Mouse (Mus musculus) ovary, postnatal 10 days (tissue): ENCODE measurements around the gene Akip1.
A peak's percentile ranks its signal among the peaks of the same experiment; 100 is the strongest.

ENCODE experiments used
- DNase-seq: peaks from one replicate; pipeline ENCODE4 v3.0.0; 2022; ENCODE audit warnings: low spot score

Gene Akip1

GRCm38 (mm10) chr7:109707023-109707785 is 3.7 kb downstream of the Akip1 start:
- DNase-seq = no peak

- no peak for DNase-seq
Measured at GRCm38 (mm10) chr7:109708961-109709382, 5.5 kb downstream of the Akip1 start.

GRCm38 (mm10) chr7:109710069-109710468 is 6.6 kb downstream of the Akip1 start:
- DNase-seq = no peak

GRCm38 (mm10) chr7:109712198-109712597 is 8.7 kb downstream of the Akip1 start:
- DNase-seq = no peak

- DNase-seq = no peak
Measured at GRCm38 (mm10) chr7:109713434-109713982, 10.0 kb downstream of the Akip1 start.

GRCm38 (mm10) chr7:109719286-109719685 is 15.8 kb downstream of the Akip1 start:
- no peak for DNase-seq

GRCm38 (mm10) chr7:109722618-109723017 is 19.1 kb downstream of the Akip1 start:
- no peak for DNase-seq

- DNase-seq = no peak
Measured at GRCm38 (mm10) chr7:109723114-109723513, 19.6 kb downstream of the Akip1 start.

GRCm38 (mm10) chr7:109723697-109724096 is 20.2 kb downstream of the Akip1 start, which contains the start of gene BC051019:
Gene BC051019 (minus strand): TSS chr7:109723850.
- no peak for DNase-seq

- no peak for DNase-seq
Measured at GRCm38 (mm10) chr7:109731626-109732025, 28.1 kb downstream of the Akip1 start, which contains the start of gene Ascl3. Gene Ascl3 (minus strand): TSS chr7:109731726.

- DNase-seq = no peak
Measured at GRCm38 (mm10) chr7:109734806-109735205, 31.3 kb downstream of the Akip1 start.

- no peak for DNase-seq
Measured at GRCm38 (mm10) chr7:109739822-109740370, 36.4 kb downstream of the Akip1 start.

GRCm38 (mm10) chr7:109741060-109741459 is 37.6 kb downstream of the Akip1 start:
- DNase-seq = no peak

GRCm38 (mm10) chr7:109741703-109742102 is 38.2 kb downstream of the Akip1 start:
- no peak for DNase-seq

GRCm38 (mm10) chr7:109747747-109748146 is 44.3 kb downstream of the Akip1 start:
- DNase-seq = no peak

- DNase-seq = no peak
Measured at GRCm38 (mm10) chr7:109751427-109752007, 48.0 kb downstream of the Akip1 start.

GRCm38 (mm10) chr7:109752008-109752925 is 48.8 kb downstream of the Akip1 start, which contains the start of gene Tmem9b:
Gene Tmem9b (minus strand): TSS chr7:109752875.
- DNase-seq = peak; percentile 65

- no peak for DNase-seq
Measured at GRCm38 (mm10) chr7:109754034-109754433, 50.5 kb downstream of the Akip1 start.

GRCm38 (mm10) chr7:109756291-109756690 is 52.8 kb downstream of the Akip1 start:
- no peak for DNase-seq
